Mouse (Mus musculus) G1E-ER4 (cell line): ENCODE data around the gene Zfp385a. TPM values are rescaled to one million over a fixed set of nuclear protein-coding genes. Genes with fewer than 3 reads are reported as not detected.

ENCODE experiments used
- GATA1 ChIP-seq: IDR thresholded peaks from one replicate; pipeline ENCODE4 v1.8.0; 2012; ENCODE audit warnings: low read length, inconsistent platforms
- polyA plus RNA-seq: library from polyadenylated mRNA; stranded (reverse); fragments of >175 nt; gene quantifications from 2 replicates; pipeline ENCODE4 v1.2.3, GENCODE M21; 2012

Gene Zfp385a
- polyA plus RNA-seq, 1 experiment = 673 TPM

GRCm38 (mm10) chr15:103308056-103308875, 31.6 kb downstream of the Zfp385a start:
- TF ChIP-seq GATA1 = no peak

GRCm38 (mm10) chr15:103307125-103307524, 32.8 kb downstream of the Zfp385a start:
- TF ChIP-seq GATA1 = no peak

GRCm38 (mm10) chr15:103305792-103306645, 33.9 kb downstream of the Zfp385a start:
- no peak for TF ChIP-seq GATA1

- no peak for TF ChIP-seq GATA1
These were observed 34.7 kb downstream of the Zfp385a start for GRCm38 (mm10) chr15:103305070-103305678.

- no peak for TF ChIP-seq GATA1
These were observed 35.3 kb downstream of the Zfp385a start for GRCm38 (mm10) chr15:103304616-103304969.

GRCm38 (mm10) chr15:103303916-103304615, 35.8 kb downstream of the Zfp385a start:
- TF ChIP-seq GATA1 = no peak

- TF ChIP-seq GATA1 = no peak
These were observed 37.4 kb downstream of the Zfp385a start for GRCm38 (mm10) chr15:103302341-103303021.

- no peak for TF ChIP-seq GATA1
These were observed 38.1 kb downstream of the Zfp385a start for GRCm38 (mm10) chr15:103301547-103302340.

- TF ChIP-seq GATA1 = no peak
These were observed 38.8 kb downstream of the Zfp385a start for GRCm38 (mm10) chr15:103301046-103301445.

GRCm38 (mm10) chr15:103300560-103300959, 39.3 kb downstream of the Zfp385a start:
- TF ChIP-seq GATA1 = no peak

- TF ChIP-seq GATA1 = no peak
These were observed 39.8 kb downstream of the Zfp385a start for GRCm38 (mm10) chr15:103300067-103300471.

GRCm38 (mm10) chr15:103299644-103300043, 40.2 kb downstream of the Zfp385a start:
- TF ChIP-seq GATA1 = no peak

- TF ChIP-seq GATA1 = no peak
These were observed 40.9 kb downstream of the Zfp385a start for GRCm38 (mm10) chr15:103298861-103299616.

- no peak for TF ChIP-seq GATA1
These were observed 41.9 kb downstream of the Zfp385a start for GRCm38 (mm10) chr15:103298026-103298425.
